Mouse (Mus musculus): ENCODE results near the gene Ing1. TPM values are rescaled to one million over a fixed set of nuclear protein-coding genes. Genes with fewer than 3 reads are reported as not detected.
A peak's percentile ranks its signal among the peaks of the same experiment; 100 is the strongest.

The Ing1 gene
- total and polyA plus RNA-seq, 2 experiments, result 6.5 to 9.5 TPM

DNA sequence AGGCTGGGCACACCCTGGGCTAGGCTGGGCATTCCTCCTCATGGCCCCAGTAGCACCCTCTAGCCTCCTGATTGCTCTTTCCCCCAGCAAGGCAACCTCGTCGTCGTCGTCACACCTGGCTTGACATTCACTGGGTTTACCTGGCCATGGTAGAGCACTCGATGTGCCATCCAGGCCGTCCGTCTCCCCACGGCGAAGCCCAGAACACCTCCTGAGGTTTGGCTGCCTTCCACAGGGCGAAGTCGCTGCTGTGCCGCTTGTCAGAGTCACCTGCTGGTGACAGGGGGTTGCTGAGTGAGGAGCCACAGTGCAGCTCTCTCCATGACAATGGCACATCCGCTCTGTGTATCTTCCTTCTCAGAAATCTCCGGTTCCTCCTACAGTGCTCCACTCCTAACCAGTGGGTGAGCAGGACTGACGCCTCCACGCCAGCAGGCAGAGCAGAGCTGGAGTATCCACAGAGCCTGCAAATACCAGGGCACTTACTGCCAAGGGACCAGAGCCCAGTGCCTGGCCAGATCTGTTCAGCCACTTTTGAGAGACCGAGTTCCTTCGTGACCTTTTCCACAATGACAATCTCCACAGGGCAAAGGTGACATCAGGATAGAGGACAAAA lies 25.1 kb upstream of the Ing1 start:
- 36% methylated on average over 18 of the region's 18 CpGs for WGBS
- no peak overlapping the region for H3K27ac ChIP-seq (replicated peaks; ENCODE audit: insufficient read depth, low read depth, low read length)
- no peaks in the 10 kb centered on the region for H3K27me3 ChIP-seq (ENCODE audit: control insufficient read depth, insufficient read depth, low read length)
- TF ChIP-seq CTCF (IDR thresholded peaks at IDR 0.05; ENCODE audit: low read depth, low read length) (no peak), POLR2A (IDR thresholded peaks at IDR 0.05; ENCODE audit: extremely low read depth, insufficient read depth, low read length) (no peak)
- H3K4me3 ChIP-seq (ENCODE audit: insufficient read depth, low read depth, low read length), result no peak overlapping the region
- peaks cover 10% of the 10 kb centered on the region; the same call in 1 of the 2 replicates for H3K4me1 ChIP-seq (ENCODE audit: control insufficient read depth, insufficient read depth, low read length)
- H3K79me2 ChIP-seq (ENCODE audit: control insufficient read depth, insufficient read depth, low read length), result no peaks in the 10 kb centered on the region
- no peak overlapping the region for H3K9ac ChIP-seq (ENCODE audit: low read depth, low read length)
- DNase-seq (ENCODE audit: extremely low read depth, low read depth, low spot score), result no peak
- H3K36me3 ChIP-seq (ENCODE audit: control insufficient read depth, insufficient read depth, low read length), result peaks cover 13% of the 10 kb centered on the region

DNA sequence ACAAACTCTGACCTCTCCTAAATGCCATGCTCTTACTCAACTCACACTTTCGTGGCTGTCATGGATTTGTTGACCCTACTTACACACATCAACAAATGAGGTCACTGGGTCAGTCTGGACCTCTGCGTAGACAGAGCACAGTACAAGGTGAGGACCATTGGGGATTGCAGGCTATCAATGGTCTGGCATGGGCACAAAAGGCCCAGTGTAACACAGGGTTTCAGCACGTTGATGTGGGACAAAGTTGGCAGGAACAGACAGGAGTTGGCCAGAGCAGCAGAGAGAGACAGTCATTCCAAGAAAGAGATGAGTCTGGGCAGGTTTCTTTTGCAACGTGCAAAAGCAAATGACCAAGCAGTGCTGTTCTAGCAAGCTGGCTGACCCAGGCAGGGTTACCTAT lies 24.5 kb upstream of the Ing1 start:
- WGBS, result 19% methylated on average over 4 of the region's 4 CpGs
- peak; percentile 98 for DNase-seq (ENCODE audit: extremely low read depth, low read depth, low spot score)

GRCm38 (mm10) chr8:11534494-11534893 lies 20.9 kb upstream of the Ing1 start:
- WGBS, result 92% methylated on average over 9 of the region's 9 CpGs
- Histone ChIP-seq H3K79me2 (ENCODE audit: control insufficient read depth, insufficient read depth, low read length) (no peaks in the 10 kb centered on the region), H3K36me3 (ENCODE audit: control insufficient read depth, insufficient read depth, low read length) (peaks cover 10% of the 10 kb centered on the region), H3K27me3 (ENCODE audit: control insufficient read depth, insufficient read depth, low read length) (no peaks in the 10 kb centered on the region), H3K27ac (replicated peaks; ENCODE audit: insufficient read depth, low read depth, low read length) (no peak overlapping the region), H3K4me3 (ENCODE audit: insufficient read depth, low read depth, low read length) (no peak overlapping the region), H3K4me1 (ENCODE audit: control insufficient read depth, insufficient read depth, low read length) (peaks cover 10% of the 10 kb centered on the region; the same call in 1 of the 2 replicates), H3K9ac (ENCODE audit: low read depth, low read length) (no peak overlapping the region)
- no peak for DNase-seq (ENCODE audit: extremely low read depth, low read depth, low spot score)
- TF ChIP-seq CTCF (IDR thresholded peaks at IDR 0.05; ENCODE audit: low read depth, low read length) (no peak), POLR2A (IDR thresholded peaks at IDR 0.05; ENCODE audit: extremely low read depth, insufficient read depth, low read length) (no peak)

More for the DNA sequence above, 24.5 kb upstream of the Ing1 start:
- Histone ChIP-seq H3K27ac (replicated peaks; ENCODE audit: insufficient read depth, low read depth, low read length) (no peak overlapping the region), H3K4me3 (ENCODE audit: insufficient read depth, low read depth, low read length) (no peak overlapping the region), H3K36me3 (ENCODE audit: control insufficient read depth, insufficient read depth, low read length) (peaks cover 13% of the 10 kb centered on the region), H3K4me1 (ENCODE audit: control insufficient read depth, insufficient read depth, low read length) (peaks cover 10% of the 10 kb centered on the region; the same call in 1 of the 2 replicates), H3K27me3 (ENCODE audit: control insufficient read depth, insufficient read depth, low read length) (no peaks in the 10 kb centered on the region), H3K79me2 (ENCODE audit: control insufficient read depth, insufficient read depth, low read length) (no peaks in the 10 kb centered on the region), H3K9ac (ENCODE audit: low read depth, low read length) (no peak overlapping the region)
- TF ChIP-seq CTCF (IDR thresholded peaks at IDR 0.05; ENCODE audit: low read depth, low read length), result no peak
- no peak for TF ChIP-seq POLR2A (IDR thresholded peaks at IDR 0.05; ENCODE audit: extremely low read depth, insufficient read depth, low read length)

DNA sequence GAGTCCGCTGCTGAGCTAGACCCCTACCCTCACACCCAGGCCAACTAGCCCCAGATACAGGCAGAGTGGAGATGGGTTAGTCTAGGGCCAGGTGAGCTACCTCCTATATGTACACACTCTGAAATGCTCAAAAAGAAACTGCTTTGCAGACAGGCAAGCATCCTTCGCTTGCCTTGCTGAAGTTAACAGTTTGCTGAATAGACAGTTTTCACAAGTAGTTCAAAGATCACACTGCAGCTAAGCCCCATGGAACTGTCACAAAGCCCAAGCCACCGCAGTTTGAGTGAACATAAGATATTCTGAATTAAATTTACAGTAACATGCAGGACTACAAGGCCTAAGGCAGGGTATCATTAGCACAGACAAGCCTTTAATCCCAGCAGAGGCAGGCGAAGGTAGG lies 16.3 kb upstream of the Ing1 start:
- TF ChIP-seq CTCF (IDR thresholded peaks at IDR 0.05; ENCODE audit: low read depth, low read length) (no peak), POLR2A (IDR thresholded peaks at IDR 0.05; ENCODE audit: extremely low read depth, insufficient read depth, low read length) (no peak)
- no peak overlapping the region for H3K9ac ChIP-seq (ENCODE audit: low read depth, low read length)
- no peaks in the 10 kb centered on the region for H3K27me3 ChIP-seq (ENCODE audit: control insufficient read depth, insufficient read depth, low read length)
- peaks cover 8% of the 10 kb centered on the region; the same call in 1 of the 2 replicates for H3K36me3 ChIP-seq (ENCODE audit: control insufficient read depth, insufficient read depth, low read length)
- 90% methylated on average over 4 of the region's 4 CpGs for WGBS
- no peak overlapping the region for H3K4me3 ChIP-seq (ENCODE audit: insufficient read depth, low read depth, low read length)
- H3K4me1 ChIP-seq (ENCODE audit: control insufficient read depth, insufficient read depth, low read length), result no peaks in the 10 kb centered on the region
- peaks cover 4% of the 10 kb centered on the region; the same call in 1 of the 2 replicates for H3K79me2 ChIP-seq (ENCODE audit: control insufficient read depth, insufficient read depth, low read length)
- no peak overlapping the region for H3K27ac ChIP-seq (replicated peaks; ENCODE audit: insufficient read depth, low read depth, low read length)
- DNase-seq (ENCODE audit: extremely low read depth, low read depth, low spot score), result no peak

DNA sequence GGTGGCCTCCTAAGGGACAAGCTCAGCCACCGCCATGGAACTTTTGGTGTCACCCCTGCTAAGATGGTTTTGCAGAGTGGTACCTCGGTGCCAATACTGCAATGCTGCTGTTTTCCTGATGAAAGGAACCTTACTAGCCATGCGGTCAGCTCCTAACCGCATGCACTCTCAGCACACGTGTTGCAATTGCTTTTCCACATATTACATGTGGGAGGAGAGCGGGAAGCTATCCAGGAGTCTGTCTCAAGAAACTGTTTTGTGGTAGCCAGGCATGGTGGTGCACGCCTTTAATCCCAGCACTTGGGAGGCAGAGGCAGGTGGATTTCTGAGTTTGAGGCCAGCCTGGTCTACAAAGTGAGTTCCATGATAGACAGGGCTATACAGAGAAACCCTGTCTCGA lies 15.2 kb upstream of the Ing1 start:
- no peak overlapping the region for H3K9ac ChIP-seq (ENCODE audit: low read depth, low read length)
- no peak for DNase-seq (ENCODE audit: extremely low read depth, low read depth, low spot score)
- no peak overlapping the region for H3K4me3 ChIP-seq (ENCODE audit: insufficient read depth, low read depth, low read length)
- H3K27ac ChIP-seq (replicated peaks; ENCODE audit: insufficient read depth, low read depth, low read length), result no peak overlapping the region
- no peaks in the 10 kb centered on the region for H3K27me3 ChIP-seq (ENCODE audit: control insufficient read depth, insufficient read depth, low read length)
- TF ChIP-seq CTCF (IDR thresholded peaks at IDR 0.05; ENCODE audit: low read depth, low read length) (no peak), POLR2A (IDR thresholded peaks at IDR 0.05; ENCODE audit: extremely low read depth, insufficient read depth, low read length) (no peak)
- no peaks in the 10 kb centered on the region for H3K4me1 ChIP-seq (ENCODE audit: control insufficient read depth, insufficient read depth, low read length)
- peaks cover 5% of the 10 kb centered on the region; the same call in 1 of the 2 replicates for H3K36me3 ChIP-seq (ENCODE audit: control insufficient read depth, insufficient read depth, low read length)
- H3K79me2 ChIP-seq (ENCODE audit: control insufficient read depth, insufficient read depth, low read length), result peaks cover 4% of the 10 kb centered on the region; the same call in 1 of the 2 replicates
- 91% methylated on average over 8 of the region's 8 CpGs for WGBS

DNA sequence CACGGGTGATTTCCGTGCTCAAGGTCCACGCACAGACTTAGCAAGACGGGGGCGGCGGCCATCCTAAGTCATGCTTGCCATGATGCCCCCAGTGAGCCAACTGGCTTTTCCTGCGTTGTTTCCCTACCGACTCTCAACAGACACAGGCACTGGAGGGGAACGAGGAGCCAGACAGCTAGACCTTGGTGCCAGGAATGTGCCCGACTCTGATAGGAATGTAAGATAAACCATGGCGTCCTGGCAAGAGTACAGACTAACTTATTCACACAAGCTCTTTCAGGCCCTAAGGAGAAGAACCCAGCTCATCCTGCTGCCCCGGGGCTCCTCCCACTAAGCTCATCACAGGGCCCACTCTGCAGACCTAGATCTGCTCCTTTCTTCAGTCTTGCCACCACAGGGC lies 13.3 kb upstream of the Ing1 start:
- H3K27me3 ChIP-seq (ENCODE audit: control insufficient read depth, insufficient read depth, low read length), result no peaks in the 10 kb centered on the region
- 90% methylated on average over 12 of the region's 12 CpGs for WGBS
- H3K4me1 ChIP-seq (ENCODE audit: control insufficient read depth, insufficient read depth, low read length), result no peaks in the 10 kb centered on the region
- H3K79me2 ChIP-seq (ENCODE audit: control insufficient read depth, insufficient read depth, low read length), result peaks cover 4% of the 10 kb centered on the region; the same call in 1 of the 2 replicates
- no peak overlapping the region for H3K27ac ChIP-seq (replicated peaks; ENCODE audit: insufficient read depth, low read depth, low read length)
- TF ChIP-seq CTCF (IDR thresholded peaks at IDR 0.05; ENCODE audit: low read depth, low read length), result no peak
- no peak for TF ChIP-seq POLR2A (IDR thresholded peaks at IDR 0.05; ENCODE audit: extremely low read depth, insufficient read depth, low read length)
- H3K4me3 ChIP-seq (ENCODE audit: insufficient read depth, low read depth, low read length), result no peak overlapping the region
- no peak for DNase-seq (ENCODE audit: extremely low read depth, low read depth, low spot score)
- H3K9ac ChIP-seq (ENCODE audit: low read depth, low read length), result no peak overlapping the region
- peaks cover 1% of the 10 kb centered on the region; the same call in 1 of the 2 replicates for H3K36me3 ChIP-seq (ENCODE audit: control insufficient read depth, insufficient read depth, low read length)

Measured in liver, adult 2 months (tissue).